Mouse (Mus musculus) ES-E14 (cell line): ENCODE measurements around the gene Wbp1l.

ENCODE experiments used
- CHD2 ChIP-seq: IDR thresholded peaks from 2 replicates; pipeline ENCODE4 v1.6.1; 2014; ENCODE audit warnings: mild to moderate bottlenecking, low read depth, low read length, inconsistent platforms
- ZC3H11A ChIP-seq: IDR thresholded peaks from 2 replicates; pipeline ENCODE4 v1.6.1; 2012; ENCODE audit warnings: low read depth, mild to moderate bottlenecking, inconsistent platforms, low read length, borderline replicate concordance
- ZNF384 ChIP-seq: IDR thresholded peaks from 2 replicates; pipeline ENCODE4 v1.6.1; 2012; ENCODE audit warnings: low read depth, low read length, inconsistent platforms

GRCm38 (mm10) chr19:46639496-46639895 lies 40.6 kb downstream of the Wbp1l start:
- TF ChIP-seq CHD2 (no peak), ZC3H11A (no peak), ZNF384 (no peak)
